Mouse (Mus musculus): ENCODE data around the gene Ipo5. TPM values are rescaled to one million over a fixed set of nuclear protein-coding genes. Genes with fewer than 3 reads are reported as not detected.
A peak's percentile ranks its signal among the peaks of the same experiment; 100 is the strongest.

Ipo5 gene
- total and polyA plus RNA-seq, 3 experiments = 167 to 259 (median 252) TPM

GRCm38 (mm10) chr14:120970637-120971036 lies 59.6 kb downstream of the Ipo5 start:
- in situ Hi-C loops (cut with MboI; ENCODE audit: low pct_ligation_motif_present, low pct_unique_long_range_greater_than_20kb, low sequenced_read_pairs) = loop anchor here (5.0 kb wide), 1 partner anchor 482 kb away; no protein-coding TSS in a partner anchor

GRCm38 (mm10) chr14:120971313-120971712 lies 60.3 kb downstream of the Ipo5 start:
- Histone ChIP-seq H3K4me3 (replicated peaks in 1 of 3; ENCODE audit: low read depth in 2 of 3, low read length in 2 of 3, poor library complexity in 1 of 3) (no peak overlapping the region), H3K4me2 (ENCODE audit: insufficient read depth, low read depth, poor library complexity, severe bottlenecking) (no peak overlapping the region), H3K9ac (ENCODE audit: insufficient read depth, low read depth) (no peak overlapping the region), H3K4me1 (ENCODE audit: control insufficient read depth in 1 of 2, insufficient read depth in 2 of 2) (peaks cover 8 to 23% of the 10 kb centered on the region in 2 experiments), H3K27ac (ENCODE audit: insufficient read depth, low read depth) (no peak overlapping the region), H3K27me3 (replicated peaks) (peaks cover 8% of the 10 kb centered on the region), H3K36me3 (replicated peaks in 1 of 2; ENCODE audit: control insufficient read depth in 1 of 2, insufficient read depth in 1 of 2, low read length in 1 of 2) (no peaks in the 10 kb centered on the region), H3K79me2 (replicated peaks; ENCODE audit: control insufficient read depth, extremely low read depth, insufficient read depth, poor library complexity, severe bottlenecking) (no peaks in the 10 kb centered on the region), H3K9me3 (replicated peaks; ENCODE audit: low read length) (peaks cover 5% of the 10 kb centered on the region)
- dilution Hi-C loops (cut with MboI; ENCODE audit: extremely low pct_ligation_motif_present, extremely low pct_unique_long_range_greater_than_20kb, low sequenced_read_pairs) = no loop called here
- DNase-seq (ENCODE audit: extremely low read depth) = peak; percentile 47
- TF ChIP-seq JUN (IDR thresholded peaks at IDR 0.05; ENCODE audit: insufficient read depth, low read depth, low read length) (no peak), RAD21 (IDR thresholded peaks at IDR 0.05; ENCODE audit: low read depth, low read length) (peak; percentile 52), CTCF (conservative IDR thresholded peaks at IDR 0.05 in 1 of 2, IDR thresholded peaks at IDR 0.05 in 1 of 2; ENCODE audit: low read depth in 2 of 2, low read length in 2 of 2) (peak; percentile 46 to 63), ZC3H11A (IDR thresholded peaks at IDR 0.05; ENCODE audit: low read depth, low read length) (no peak), POLR2AphosphoS2 (IDR thresholded peaks at IDR 0.05; ENCODE audit: low read depth, low read length) (no peak), ZNF384 (IDR thresholded peaks at IDR 0.05; ENCODE audit: low read depth, low read length) (peak; percentile 84)
- in situ Hi-C loops (cut with MboI; ENCODE audit: low pct_ligation_motif_present, low pct_unique_long_range_greater_than_20kb, low sequenced_read_pairs) = loop anchor here (5.0 kb wide), 1 partner anchor 481 kb away; no protein-coding TSS in a partner anchor

More at GRCm38 (mm10) chr14:120970637-120971036, 59.6 kb downstream of the Ipo5 start:
- H3K27ac ChIP-seq (ENCODE audit: insufficient read depth, low read depth) = no peak overlapping the region
- H3K9me3 ChIP-seq (replicated peaks; ENCODE audit: low read length) = peaks cover 5% of the 10 kb centered on the region
- H3K36me3 ChIP-seq (replicated peaks in 1 of 2; ENCODE audit: control insufficient read depth in 1 of 2, insufficient read depth in 1 of 2, low read length in 1 of 2) = no peaks in the 10 kb centered on the region
- DNase-seq (ENCODE audit: extremely low read depth) = no peak
- H3K4me3 ChIP-seq (replicated peaks in 1 of 3; ENCODE audit: low read depth in 2 of 3, low read length in 2 of 3, poor library complexity in 1 of 3) = no peak overlapping the region
- no peak overlapping the region for H3K4me2 ChIP-seq (ENCODE audit: insufficient read depth, low read depth, poor library complexity, severe bottlenecking)
- peaks cover 8 to 24% of the 10 kb centered on the region in 2 experiments for H3K4me1 ChIP-seq (ENCODE audit: control insufficient read depth in 1 of 2, insufficient read depth in 2 of 2)
- peaks cover 8% of the 10 kb centered on the region for H3K27me3 ChIP-seq (replicated peaks)
- H3K9ac ChIP-seq (ENCODE audit: insufficient read depth, low read depth) = no peak overlapping the region
- TF ChIP-seq ZKSCAN1 (IDR thresholded peaks at IDR 0.05; ENCODE audit: borderline replicate concordance, low read depth, low read length) = no peak
- peak; percentile 39 for TF ChIP-seq SMC3 (IDR thresholded peaks at IDR 0.05; ENCODE audit: low read depth, low read length)
- peak; percentile 20 for TF ChIP-seq RAD21 (IDR thresholded peaks at IDR 0.05; ENCODE audit: low read depth, low read length)
- peak; percentile 50 to 59 for TF ChIP-seq CTCF (conservative IDR thresholded peaks at IDR 0.05 in 1 of 2, IDR thresholded peaks at IDR 0.05 in 1 of 2; ENCODE audit: low read depth in 2 of 2, low read length in 2 of 2)
- dilution Hi-C loops (cut with MboI; ENCODE audit: extremely low pct_ligation_motif_present, extremely low pct_unique_long_range_greater_than_20kb, low sequenced_read_pairs) = no loop called here
- H3K79me2 ChIP-seq (replicated peaks; ENCODE audit: control insufficient read depth, extremely low read depth, insufficient read depth, poor library complexity, severe bottlenecking) = no peaks in the 10 kb centered on the region

- H3K9ac ChIP-seq (ENCODE audit: insufficient read depth, low read depth) = no peak overlapping the region
- DNase-seq (ENCODE audit: extremely low read depth) = peak; percentile 32
- H3K79me2 ChIP-seq (replicated peaks; ENCODE audit: control insufficient read depth, extremely low read depth, insufficient read depth, poor library complexity, severe bottlenecking) = no peaks in the 10 kb centered on the region
- H3K4me1 ChIP-seq (ENCODE audit: control insufficient read depth in 1 of 2, insufficient read depth in 2 of 2) = no peaks in the 10 kb centered on the region
- H3K9me3 ChIP-seq (replicated peaks; ENCODE audit: low read length) = peaks cover 2% of the 10 kb centered on the region
- peak; percentile 60 for TF ChIP-seq SMC3 (IDR thresholded peaks at IDR 0.05; ENCODE audit: low read depth, low read length)
- TF ChIP-seq CTCF (conservative IDR thresholded peaks at IDR 0.05 in 1 of 2, IDR thresholded peaks at IDR 0.05 in 1 of 2; ENCODE audit: low read depth in 2 of 2, low read length in 2 of 2) = peak; percentile 15 to 61; a peak in 3 of 4 replicates
- peak; percentile 9 for TF ChIP-seq RAD21 (IDR thresholded peaks at IDR 0.05; ENCODE audit: low read depth, low read length)
- no peak for TF ChIP-seq MXI1 (IDR thresholded peaks at IDR 0.05; ENCODE audit: low read depth, low read length)
- in situ Hi-C loops (cut with MboI; ENCODE audit: low pct_ligation_motif_present, low pct_unique_long_range_greater_than_20kb, low sequenced_read_pairs) (no loop called here), dilution Hi-C loops (cut with MboI; ENCODE audit: extremely low pct_ligation_motif_present, extremely low pct_unique_long_range_greater_than_20kb, low sequenced_read_pairs) (no loop called here)
- H3K36me3 ChIP-seq (replicated peaks in 1 of 2; ENCODE audit: control insufficient read depth in 1 of 2, insufficient read depth in 1 of 2, low read length in 1 of 2) = no peaks in the 10 kb centered on the region
- H3K27me3 ChIP-seq (replicated peaks) = no peaks in the 10 kb centered on the region
- no peak overlapping the region for H3K27ac ChIP-seq (ENCODE audit: insufficient read depth, low read depth)
- H3K4me3 ChIP-seq (replicated peaks in 1 of 3; ENCODE audit: low read depth in 2 of 3, low read length in 2 of 3, poor library complexity in 1 of 3) = no peak overlapping the region
- no peak overlapping the region for H3K4me2 ChIP-seq (ENCODE audit: insufficient read depth, low read depth, poor library complexity, severe bottlenecking)
Observed at GRCm38 (mm10) chr14:120979559-120979958, 68.5 kb downstream of the Ipo5 start.
